Mouse (Mus musculus): ENCODE measurements around the gene Tbc1d1. TPM values are rescaled to one million over a fixed set of nuclear protein-coding genes. Genes with fewer than 3 reads are reported as not detected.

Tbc1d1 gene
- total RNA-seq, 2 experiments from 2014 or later: 29.1 to 29.9 TPM

DNA sequence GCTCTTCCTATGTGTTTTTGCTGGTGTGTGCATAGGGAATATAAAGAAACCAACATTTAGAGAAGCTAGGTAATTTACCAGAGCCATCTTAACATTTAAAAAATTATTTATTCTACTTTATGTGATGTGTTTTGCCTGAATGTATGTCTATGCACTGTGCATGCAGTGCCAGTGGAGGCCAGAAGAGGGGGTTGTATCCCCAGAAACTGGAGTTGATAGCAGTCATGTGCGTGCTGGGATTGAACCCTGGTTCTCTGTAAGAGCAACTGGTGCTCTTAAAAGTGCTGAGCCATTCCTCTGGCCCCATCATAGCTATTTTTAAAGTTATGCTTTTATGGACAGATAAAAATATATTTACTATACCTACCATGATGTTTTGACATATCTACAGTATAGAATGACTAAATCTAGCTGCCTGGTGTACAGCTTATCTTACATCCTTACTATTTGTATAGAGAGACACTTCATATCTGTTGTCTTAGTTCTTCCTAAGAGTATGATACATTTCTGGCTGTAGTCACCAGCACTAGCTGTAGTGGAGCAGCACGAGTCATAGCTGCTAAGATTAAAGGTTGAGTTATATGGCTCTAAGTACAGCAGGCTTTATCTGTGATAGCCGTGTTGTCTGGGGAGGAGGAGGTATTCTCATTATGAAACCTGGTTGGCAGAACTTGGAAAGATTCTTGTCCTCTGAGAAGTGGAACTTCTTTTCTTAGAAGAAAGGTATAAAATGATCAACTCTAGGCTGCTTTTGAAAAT is 83.0 kb downstream of the Tbc1d1 start:
- DNase-seq: no peak

DNA sequence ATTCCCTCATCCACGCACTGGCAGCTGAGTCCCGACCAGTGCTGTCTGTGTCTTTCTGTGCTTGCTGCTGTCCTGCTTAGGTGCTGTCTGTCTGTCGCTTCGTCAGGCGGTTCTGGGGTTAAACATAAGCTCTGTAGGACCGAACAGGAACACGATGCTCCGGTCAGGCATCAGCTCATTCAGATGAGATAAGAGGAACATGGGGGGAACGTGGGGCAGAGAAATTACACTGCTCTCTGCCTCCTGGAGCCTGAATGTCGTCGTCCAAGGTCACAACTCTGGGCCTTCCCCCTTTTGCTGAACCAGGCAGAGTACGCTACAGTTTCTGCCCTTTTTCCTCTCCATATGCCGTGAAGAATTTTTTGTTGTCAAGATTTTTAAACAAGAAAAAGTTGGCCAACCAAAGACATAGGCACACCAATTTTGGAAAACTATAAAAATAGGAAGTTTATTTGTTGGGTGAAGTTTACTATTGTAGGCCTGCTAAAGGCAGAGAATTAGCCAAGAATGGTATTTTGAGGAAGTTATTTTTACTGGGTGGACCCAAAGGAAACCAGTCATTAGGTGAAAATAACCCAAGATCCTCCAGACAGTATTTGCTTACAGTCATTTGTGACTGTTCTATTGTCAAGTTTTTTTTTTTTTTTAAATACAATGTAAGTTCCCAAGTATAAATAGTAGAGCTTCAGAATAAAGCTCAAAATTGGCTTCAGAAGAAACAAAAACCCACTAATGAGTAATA is 85.0 kb downstream of the Tbc1d1 start:
- no peak for DNase-seq

DNA sequence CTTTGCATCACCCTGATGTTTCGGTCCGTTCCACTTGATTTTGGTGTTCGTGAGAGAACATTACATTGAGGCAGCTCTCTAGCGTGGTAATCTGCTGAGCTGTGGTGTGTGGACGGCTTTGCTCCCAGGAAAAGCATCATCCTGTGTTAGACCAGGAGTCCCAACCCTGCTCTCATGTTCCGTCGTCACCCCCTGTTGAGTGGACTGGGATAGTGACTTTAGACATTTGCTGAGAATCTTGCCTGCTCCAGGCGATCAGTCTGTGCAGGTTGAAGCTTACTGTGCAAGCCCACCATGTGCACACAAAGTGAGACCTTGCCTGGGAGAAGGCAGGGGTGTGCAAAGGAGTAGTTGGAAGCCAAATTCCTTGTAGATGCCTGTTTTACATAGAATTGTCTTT is 85.8 kb downstream of the Tbc1d1 start:
- no peak for DNase-seq

DNA sequence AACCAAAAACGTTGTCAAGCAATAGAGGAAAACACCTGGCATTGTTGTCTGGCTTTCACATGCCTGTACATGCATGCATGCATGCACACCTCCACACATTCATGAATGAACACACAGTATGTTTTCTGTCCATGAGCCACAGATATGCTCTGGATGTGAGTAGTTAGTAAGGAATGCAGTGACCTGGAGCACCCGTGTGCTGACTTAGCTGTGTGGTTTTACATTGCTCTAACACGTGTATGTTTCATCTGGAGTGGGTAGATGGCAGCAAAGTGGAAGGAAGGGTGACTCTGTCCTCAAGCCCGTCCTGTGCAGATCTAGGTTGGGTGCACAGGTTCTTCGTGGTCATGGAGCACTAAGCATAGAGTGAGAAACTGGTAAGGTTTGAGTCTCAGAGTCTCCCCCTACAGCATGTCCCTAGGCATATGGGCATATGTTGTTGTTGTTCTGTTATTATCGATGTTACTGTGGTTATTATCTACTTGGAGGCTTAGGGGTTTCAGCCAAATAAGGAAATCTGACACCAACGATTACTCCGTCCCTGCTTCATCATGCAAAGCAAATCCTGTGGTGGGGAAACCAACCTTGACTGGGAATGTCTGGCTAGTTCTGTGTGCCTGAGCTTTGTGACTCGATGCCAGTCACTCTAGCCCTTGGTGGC is 86.8 kb downstream of the Tbc1d1 start:
- DNase-seq: no peak

DNA sequence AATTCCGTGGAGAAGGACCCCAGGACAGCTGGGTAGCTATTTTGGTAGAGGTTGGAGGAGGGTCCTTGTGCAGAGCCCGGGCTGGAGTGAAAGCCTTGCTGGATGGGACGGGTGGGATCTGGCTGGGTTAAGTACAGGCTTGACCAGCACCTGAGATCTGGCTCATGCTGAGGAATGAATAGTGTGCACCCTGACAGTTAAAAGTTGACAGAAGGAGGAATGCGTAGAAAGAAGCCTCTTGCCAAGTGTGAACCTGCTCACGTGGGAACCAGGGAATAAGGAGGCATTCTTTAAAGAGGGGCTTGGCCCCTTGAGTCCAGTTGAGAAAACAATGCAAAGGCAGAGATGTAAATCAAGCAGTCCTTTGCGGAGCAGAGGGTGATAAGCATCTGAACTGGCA is 87.6 kb downstream of the Tbc1d1 start:
- no peak for DNase-seq

DNA sequence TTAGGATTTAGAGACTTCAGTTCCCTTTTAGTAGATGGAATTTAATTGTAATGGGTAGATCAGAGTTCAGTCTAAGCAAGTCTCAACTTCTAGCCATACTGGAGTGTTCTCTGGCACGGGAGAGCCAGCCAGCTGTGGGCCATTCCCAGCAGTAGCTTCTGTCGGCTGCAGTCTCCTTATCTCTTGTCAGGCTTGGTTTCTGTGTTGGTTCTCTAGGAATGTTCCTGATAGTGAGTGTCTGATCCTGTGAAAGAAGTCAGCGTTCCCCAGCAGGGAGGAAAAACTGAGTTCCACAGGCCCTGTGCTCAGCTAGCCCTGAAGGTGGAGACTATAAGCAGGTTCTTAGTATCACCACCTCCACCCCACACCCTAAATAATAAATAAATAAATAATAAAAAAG is 88.2 kb downstream of the Tbc1d1 start:
- no peak for DNase-seq

DNA sequence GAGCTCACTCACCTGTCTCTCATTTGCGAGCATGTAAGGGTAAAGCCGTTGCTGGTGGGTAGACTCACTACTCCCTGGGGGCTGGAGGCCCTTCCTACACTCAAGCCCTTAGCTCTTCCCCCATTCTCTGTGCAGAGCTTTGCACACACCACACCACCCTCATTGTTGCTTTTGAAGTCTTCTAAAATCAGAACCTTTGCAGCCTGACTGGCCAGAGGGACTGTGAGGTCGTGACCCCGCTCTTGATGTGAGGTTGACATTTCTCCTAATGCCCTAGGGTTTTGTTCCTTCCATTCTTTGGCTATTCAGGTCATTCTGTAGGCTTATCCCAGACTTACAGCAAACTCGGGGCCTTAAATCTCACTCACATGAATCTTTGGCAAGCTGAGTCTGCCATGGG is 88.6 kb downstream of the Tbc1d1 start:
- DNase-seq: no peak

DNA sequence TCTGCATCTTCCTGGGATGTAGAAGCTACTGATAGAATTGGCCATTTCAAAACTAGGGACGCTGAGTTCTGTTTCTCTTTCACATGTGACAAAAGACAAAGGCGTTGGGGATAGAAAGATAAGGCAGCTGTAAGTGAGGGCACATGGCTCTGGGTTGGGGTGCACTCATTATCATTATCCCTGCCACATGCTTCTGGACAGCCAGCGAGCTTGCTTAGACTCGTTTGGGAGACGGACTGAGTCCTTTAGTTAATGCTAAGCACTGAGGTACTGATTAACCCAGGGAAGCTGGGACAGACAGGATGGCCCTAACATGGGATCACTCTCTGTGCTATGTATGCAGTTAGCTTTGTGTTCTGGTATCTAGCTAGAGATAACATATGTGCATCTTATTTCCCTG is 95.3 kb downstream of the Tbc1d1 start:
- no peak for DNase-seq

DNA sequence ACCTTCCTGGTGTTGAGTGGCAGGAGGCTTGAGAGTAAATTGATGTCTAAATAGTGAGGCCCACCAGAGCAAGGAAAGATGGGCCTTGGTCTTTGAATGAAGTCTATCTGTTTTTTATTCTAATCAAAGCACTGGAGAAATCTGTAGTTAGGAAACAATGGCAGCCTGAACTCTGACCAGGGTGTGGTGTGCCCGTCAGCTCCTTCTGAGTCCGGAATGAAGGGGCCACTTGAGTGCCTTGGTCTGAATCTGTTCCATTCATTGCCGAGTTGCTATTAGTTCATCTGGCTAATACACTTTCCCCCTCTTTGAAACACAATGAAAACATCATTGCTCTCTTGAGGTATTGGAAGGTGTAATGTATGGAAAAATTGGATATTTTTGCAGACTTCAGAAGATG is 98.2 kb downstream of the Tbc1d1 start:
- no peak for DNase-seq

DNA sequence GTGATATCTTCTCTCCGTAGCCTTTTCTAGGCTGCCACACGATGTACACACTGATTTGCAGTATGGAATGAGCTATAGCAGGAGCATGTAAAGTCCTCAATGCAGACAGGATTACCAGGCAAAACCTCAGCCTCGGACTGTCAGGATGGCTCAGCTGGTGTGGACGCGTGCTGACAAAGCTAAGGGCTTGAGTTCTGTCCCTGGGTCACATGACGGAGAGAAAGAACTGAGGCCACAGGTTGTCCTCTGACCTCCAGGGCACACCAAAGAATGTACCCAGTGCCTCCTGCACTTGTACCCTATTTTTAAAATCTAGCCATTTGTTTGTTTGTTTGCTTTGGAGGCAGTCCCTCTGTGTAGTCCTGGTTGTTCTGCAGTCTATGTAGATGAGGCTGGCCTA is 98.9 kb downstream of the Tbc1d1 start:
- no peak for DNase-seq

DNA sequence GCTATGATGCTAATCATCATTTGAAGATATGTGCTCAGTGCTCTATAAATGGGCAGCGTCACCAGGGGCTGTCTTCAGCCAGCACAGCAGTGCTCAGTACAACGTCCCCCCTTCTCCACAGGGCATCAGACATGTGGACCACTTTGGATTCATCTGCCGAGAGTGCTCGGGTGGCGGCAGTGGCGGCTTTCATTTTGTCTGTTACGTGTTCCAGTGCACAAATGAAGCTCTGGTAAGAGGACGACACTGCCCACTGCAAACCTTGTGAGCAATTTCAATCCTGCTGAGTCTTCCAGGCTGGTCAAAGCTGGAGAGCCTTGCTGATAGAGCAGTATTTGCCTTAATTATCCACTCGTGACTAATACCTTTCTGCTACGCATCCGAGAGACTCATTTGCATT is 107.2 kb downstream of the Tbc1d1 start:
- DNase-seq: no peak

DNA sequence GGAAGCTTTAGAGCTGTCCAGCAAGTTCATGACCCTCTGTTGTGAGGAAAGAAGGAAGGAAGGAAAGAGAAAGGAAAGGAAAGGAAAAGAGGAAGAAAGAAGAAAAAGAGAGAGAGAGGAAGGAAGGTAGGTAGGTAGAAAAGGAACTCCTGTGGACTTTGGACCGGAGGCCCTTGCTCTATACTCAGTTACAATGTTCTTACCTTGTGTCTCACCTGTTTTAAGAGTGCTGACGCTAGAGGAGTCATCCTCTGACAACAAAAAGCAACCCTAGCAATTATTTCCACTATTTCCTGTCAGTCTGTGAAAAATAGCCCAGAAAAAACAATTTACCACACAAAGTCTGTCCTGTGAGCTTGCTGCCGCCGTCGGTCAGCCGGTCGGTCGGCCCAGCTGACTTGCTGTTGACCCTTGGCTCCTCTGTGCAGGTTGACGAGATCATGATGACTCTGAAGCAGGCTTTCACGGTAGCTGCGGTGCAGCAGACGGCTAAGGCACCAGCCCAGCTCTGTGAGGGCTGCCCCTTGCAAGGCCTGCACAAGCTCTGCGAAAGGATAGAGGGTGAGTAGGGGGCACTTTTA is 107.9 kb downstream of the Tbc1d1 start:
- no peak for DNase-seq

DNA sequence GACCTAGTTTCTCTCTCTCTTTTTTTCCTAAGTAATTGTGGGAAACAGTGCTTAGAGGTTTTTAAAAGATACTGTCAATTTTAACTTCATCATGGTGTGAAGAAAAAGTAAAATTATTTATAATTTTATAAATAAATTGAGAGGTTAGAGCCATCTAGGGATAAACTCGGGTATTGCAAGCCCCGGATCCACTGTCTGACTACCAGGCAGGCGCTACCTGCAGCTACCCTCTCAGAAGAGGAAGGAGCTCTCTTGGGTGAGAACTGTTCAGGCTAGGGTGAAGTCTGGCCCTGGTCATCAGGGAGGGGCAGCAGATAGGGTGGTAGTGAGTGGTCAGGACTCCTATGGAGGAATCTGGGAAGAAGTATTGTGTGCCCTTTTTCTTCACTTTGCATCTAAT is 109.0 kb downstream of the Tbc1d1 start:
- DNase-seq: no peak

DNA sequence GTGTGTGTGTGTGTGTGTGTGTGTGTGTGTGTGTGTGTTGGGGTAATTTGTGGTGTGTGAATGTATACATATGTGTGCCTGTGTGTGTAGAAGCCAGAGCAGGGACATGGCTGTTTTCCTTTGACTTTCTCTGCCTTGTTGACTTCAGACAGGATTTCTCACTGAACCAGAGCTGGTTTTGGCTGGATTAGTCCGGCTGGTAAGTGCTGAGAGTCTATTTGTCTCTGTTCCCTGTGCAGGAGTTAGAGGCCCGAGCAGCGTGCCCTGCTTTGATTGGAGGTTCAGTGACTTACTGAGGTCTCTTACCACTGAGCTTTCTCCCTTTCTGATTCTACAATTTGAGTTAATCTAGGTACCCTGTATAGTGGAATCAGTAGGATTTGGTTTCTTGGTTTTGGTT is 109.8 kb downstream of the Tbc1d1 start:
- DNase-seq: no peak

DNA sequence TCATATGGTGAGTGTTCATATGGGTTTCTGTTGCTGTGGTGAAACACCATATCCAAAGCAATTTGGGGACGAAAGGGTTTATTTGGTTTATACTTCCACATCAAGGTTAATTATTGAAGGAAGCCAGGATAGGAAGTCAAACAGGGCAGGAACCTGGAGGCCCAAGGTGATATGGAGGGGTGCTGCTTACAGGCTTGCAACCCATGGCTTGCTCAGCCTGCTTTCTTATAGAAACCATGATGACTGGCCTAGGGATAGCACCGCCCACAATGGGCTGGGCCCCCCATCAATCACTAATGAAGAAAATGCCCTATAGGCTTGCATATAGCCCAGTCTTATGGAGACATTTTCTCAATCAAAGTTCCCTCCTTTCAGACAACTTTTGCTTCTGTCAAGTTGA is 110.4 kb downstream of the Tbc1d1 start:
- no peak for DNase-seq

DNA sequence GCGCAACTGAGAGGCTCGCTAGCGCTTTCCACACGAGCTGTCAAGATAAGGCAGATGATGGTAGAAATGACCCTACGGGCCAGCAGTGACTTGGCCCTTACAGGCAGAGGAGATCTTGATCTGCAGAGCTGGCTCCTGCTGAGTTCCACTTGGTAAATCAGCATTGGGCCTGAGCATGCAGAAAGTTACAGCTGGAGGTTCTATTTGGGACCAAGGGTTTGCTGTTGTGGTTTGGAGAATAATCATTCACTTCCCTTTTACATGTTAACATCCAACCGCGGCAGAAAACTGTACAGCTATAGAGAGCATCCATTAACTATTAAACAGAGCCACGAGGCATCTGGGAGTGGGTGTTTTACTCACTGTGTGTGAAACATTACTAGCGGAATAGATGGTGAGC is 111.2 kb downstream of the Tbc1d1 start:
- no peak for DNase-seq

DNA sequence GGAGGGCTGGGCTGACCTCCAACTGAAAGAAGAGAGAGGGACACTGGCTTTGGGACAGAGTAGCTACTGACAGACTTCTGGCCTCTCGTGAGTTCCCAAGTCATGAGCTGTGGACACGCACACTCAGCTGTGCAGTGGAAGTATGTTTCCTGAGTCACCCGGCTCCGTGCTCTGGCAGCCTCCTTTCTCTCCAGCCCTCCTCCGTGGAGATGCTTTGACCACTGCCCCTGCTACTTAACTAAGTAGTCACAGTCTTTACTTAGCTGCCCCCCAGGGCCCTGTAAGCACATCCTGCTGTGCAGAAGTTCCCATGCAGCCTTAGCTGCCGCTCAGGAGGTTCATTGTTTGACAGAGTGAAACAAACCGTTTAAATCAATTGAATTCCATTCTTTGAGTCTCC is 113.6 kb downstream of the Tbc1d1 start:
- no peak for DNase-seq

DNA sequence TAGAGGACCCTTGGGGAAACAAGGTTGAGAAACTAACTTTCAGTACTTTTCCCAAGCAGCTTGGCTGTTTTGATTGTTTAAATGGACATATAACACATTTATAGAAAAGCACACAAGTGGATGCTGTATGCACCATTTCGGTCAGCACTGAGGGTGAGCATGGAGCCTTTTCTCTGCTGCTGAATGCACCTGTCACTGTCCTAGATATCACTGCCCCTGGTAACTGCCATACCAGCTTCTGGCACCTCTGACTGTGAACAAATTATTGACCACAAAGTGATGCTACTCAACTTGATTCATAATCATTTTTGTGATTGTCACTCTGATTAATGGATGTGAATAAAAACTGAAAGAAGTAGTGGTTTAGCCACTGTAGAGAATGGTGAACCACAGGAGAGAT is 117.4 kb downstream of the Tbc1d1 start:
- DNase-seq: no peak

DNA sequence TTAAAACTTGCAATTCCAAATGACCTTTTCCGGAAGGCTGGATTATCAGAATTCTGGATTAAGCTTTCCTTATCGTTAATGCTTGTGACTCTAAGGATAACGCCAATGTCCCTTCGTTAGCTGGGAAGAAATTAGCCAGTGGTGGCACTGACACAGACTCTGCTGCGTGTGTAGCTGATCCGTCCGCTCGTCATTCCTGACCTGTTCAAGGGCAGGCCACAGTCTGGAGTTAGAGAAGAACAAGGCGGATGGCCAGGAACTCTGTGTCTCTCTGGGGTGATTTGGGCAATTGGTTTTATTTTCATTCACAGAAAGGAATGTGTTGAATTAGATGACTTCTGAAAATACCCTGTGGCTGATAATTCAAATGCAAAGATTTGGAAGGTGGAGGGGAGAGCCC is 118.2 kb downstream of the Tbc1d1 start:
- DNase-seq: no peak

DNA sequence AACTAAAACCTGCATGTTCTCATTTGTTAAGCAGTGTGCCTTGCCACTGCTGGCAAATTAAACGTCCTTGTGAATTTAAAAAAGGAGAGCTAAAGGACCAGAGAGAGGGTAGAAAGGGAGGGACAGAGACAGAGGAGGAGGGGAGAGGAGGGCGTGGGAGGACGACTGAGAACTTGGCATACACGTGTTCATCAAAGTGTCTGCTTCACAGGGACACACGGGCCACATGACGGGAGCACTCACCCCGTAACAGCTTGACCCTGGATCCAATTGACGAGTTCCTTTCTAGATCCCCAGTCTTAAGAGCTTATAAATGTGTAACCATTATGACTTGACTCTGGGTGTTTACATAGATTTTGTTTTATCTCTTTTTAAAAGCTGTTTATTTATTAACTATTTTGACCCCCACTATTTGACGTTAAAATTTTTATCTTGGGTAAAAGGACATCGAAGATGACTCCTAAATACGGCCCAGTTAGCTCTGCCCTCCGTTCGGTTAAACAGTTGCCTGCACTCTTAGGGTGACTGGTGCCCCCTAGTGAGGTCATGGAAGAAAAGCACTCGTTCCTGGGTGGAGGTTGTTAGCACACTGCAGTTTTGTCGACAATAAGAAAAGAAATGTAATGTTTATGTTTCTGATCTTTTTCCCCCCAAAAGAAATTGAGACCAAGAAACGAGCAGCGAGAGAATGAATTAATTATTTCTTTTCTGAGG is 118.8 kb downstream of the Tbc1d1 start:
- no peak for DNase-seq

DNA sequence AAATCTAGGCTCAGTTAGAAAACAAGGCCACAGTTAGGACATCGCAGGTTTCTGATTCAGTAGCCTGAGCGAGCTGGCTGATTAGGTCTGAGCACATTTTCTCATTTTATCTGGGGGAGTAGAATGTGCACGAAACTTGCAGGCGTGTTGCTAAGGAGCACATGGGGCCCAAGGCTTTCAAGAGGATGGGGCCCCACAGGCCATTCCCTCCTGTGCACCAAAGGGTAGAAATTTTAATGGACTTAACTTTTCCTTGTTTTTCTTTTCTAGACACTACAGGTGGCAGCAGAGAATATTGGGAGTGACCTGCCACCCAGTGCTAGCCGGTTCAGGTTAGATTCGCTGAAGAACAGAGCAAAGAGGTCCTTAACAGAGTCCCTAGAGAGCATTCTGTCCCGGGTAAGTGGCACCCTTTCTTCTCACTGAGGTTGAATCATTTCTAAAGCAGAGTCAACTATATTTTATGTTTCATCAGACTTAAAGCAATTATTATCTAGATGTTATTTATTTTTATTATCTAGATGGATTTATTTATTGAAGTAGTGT is 121.6 kb downstream of the Tbc1d1 start:
- DNase-seq: no peak

DNA sequence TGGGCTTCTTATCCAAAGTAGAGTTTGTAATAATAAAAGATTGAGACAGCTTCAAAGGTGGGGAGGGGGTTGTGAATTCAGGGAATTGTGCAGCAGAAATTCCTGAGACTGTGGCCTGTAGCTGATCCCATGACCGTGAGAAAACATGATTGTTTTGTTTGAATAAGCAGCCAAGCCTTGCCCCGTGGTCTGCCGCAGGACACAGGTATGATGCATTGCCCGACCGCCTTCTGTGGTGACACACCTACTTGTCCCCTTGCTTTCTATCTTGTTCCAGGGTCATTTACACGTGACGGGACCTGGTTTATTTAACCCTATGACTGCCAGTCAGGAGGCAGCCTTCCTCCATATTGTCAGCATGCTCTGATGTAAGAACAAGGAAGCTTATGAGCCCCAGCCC is 123.6 kb downstream of the Tbc1d1 start:
- DNase-seq: no peak

Data from layer of hippocampus, postnatal 36 days (tissue).